Mouse (Mus musculus) neural tube, embryonic 12.5 days (tissue): ENCODE results near the gene Oxld1. TPM values are rescaled to one million over a fixed set of nuclear protein-coding genes. Genes with fewer than 3 reads are reported as not detected.

ENCODE experiments used
- ATAC-seq: fragments of 200-750 bp; cut with Nextera tagmentation; 2 replicates; pipeline ENCODE4 v1.8.0; 2017; ENCODE audit warnings: low read depth, mild to moderate bottlenecking, moderate TSS enrichment, moderate library complexity; ENCODE audit not compliant: low FRiP score
- H3K27ac ChIP-seq: fragments of 300-500 bp; sonication (generic); 2 replicates; pipeline ENCODE4 v1.5.1; 2016
- H3K27me3 ChIP-seq: fragments of 300-500 bp; sonication (generic); replicated peaks from 2 replicates; pipeline ENCODE4 v1.6.1; 2016; ENCODE audit warnings: mild to moderate bottlenecking
- H3K36me3 ChIP-seq: fragments of 300-500 bp; sonication (generic); 2 replicates; pipeline ENCODE4 v1.6.1; 2016; ENCODE audit warnings: mild to moderate bottlenecking
- H3K4me1 ChIP-seq: fragments of 300-500 bp; sonication (generic); 2 replicates; pipeline ENCODE4 v1.6.1; 2016
- H3K4me2 ChIP-seq: fragments of 300-500 bp; sonication (generic); replicated peaks from 2 replicates; pipeline ENCODE4 v1.6.1; 2016; ENCODE audit warnings: mild to moderate bottlenecking
- H3K4me3 ChIP-seq: fragments of 300-500 bp; sonication (generic); 2 replicates; pipeline ENCODE4 v1.5.1; 2016
- H3K9ac ChIP-seq: fragments of 300-500 bp; sonication (generic); 2 replicates; pipeline ENCODE4 v1.6.1; 2016; ENCODE audit warnings: mild to moderate bottlenecking
- H3K9me3 ChIP-seq: fragments of 300-500 bp; sonication (generic); 2 replicates; pipeline ENCODE4 v1.6.1; 2016; ENCODE audit warnings: mild to moderate bottlenecking
- WGBS: fragments of 180-500 bp; shearing (Covaris S2); methylation state at CpG from one replicate; pipeline ENCODE4 v1.1.7; 2016; 5-methylcytosine and 5-hydroxymethylcytosine counted together
- polyA plus RNA-seq: library from polyadenylated mRNA; unstranded; fragments of >200 nt; fragmentation: Nextera tagmentation; extraction: Ambion mirVana; gene quantifications from 2 replicates; pipeline ENCODE4 v1.2.1, GENCODE M21; 2016

Gene Oxld1
- polyA plus RNA-seq = 12.5 and 13.8 TPM in 2 replicates

- H3K9me3 ChIP-seq = no peaks in the 10 kb centered on the region
- peak; percentile 86 for ATAC-seq
- H3K36me3 ChIP-seq = peaks cover 32% of the 10 kb centered on the region
- H3K27ac ChIP-seq = peak within 1 kb of the TSS; percentile 62; the same call in 1 of the 2 replicates
- 5% methylated on average over 62 of the region's 62 CpGs for WGBS
- H3K9ac ChIP-seq = peak within 1 kb of the TSS; percentile 95
- peak within 1 kb of the TSS; percentile 95 for H3K4me2 ChIP-seq
- no peaks in the 10 kb centered on the region for H3K27me3 ChIP-seq
- peaks cover 16% of the 10 kb centered on the region; the same call in 1 of the 2 replicates for H3K4me1 ChIP-seq
- H3K4me3 ChIP-seq = peak within 1 kb of the TSS; percentile 93
Measured at GRCm38 (mm10) chr11:120457772-120458751, at the start of gene Oxld1, which contains the start of gene Ccdc137. TSS of gene Oxld1 (minus strand) at chr11:120458068. TSS of gene Ccdc137 (plus strand) at chr11:120458115.

- no peak overlapping the region for H3K27ac ChIP-seq
- no peak overlapping the region for H3K4me3 ChIP-seq
- no peaks in the 10 kb centered on the region for H3K36me3 ChIP-seq
- ATAC-seq = no peak
- 54% methylated on average over 4 of the region's 4 CpGs for WGBS
- no peak overlapping the region for H3K4me2 ChIP-seq
- H3K9me3 ChIP-seq = no peaks in the 10 kb centered on the region
- peaks cover 6% of the 10 kb centered on the region; the same call in 1 of the 2 replicates for H3K4me1 ChIP-seq
- H3K27me3 ChIP-seq = no peaks in the 10 kb centered on the region
- no peak overlapping the region for H3K9ac ChIP-seq
Measured at GRCm38 (mm10) chr11:120506899-120507298, 49.0 kb upstream of the Oxld1 start.

- Histone ChIP-seq H3K4me3 (no peak overlapping the region), H3K4me1 (peaks cover 4% of the 10 kb centered on the region; the same call in 1 of the 2 replicates), H3K4me2 (no peak overlapping the region), H3K9me3 (no peaks in the 10 kb centered on the region), H3K36me3 (no peaks in the 10 kb centered on the region), H3K27me3 (no peaks in the 10 kb centered on the region), H3K27ac (no peak overlapping the region), H3K9ac (no peak overlapping the region)
- WGBS = 88% methylated on average over 3 of the region's 3 CpGs
- no peak for ATAC-seq
Measured at GRCm38 (mm10) chr11:120505661-120506060, 47.8 kb upstream of the Oxld1 start.

- WGBS = 87% methylated on average over 4 of the region's 4 CpGs
- no peak overlapping the region for H3K9ac ChIP-seq
- H3K36me3 ChIP-seq = peaks cover 27% of the 10 kb centered on the region
- H3K4me3 ChIP-seq = no peak overlapping the region
- no peaks in the 10 kb centered on the region for H3K4me1 ChIP-seq
- no peaks in the 10 kb centered on the region for H3K27me3 ChIP-seq
- H3K27ac ChIP-seq = no peak overlapping the region
- H3K4me2 ChIP-seq = no peak overlapping the region
- no peaks in the 10 kb centered on the region for H3K9me3 ChIP-seq
- ATAC-seq = no peak
Measured at GRCm38 (mm10) chr11:120501701-120502100, 43.8 kb upstream of the Oxld1 start.

GRCm38 (mm10) chr11:120501018-120501417, 43.1 kb upstream of the Oxld1 start:
- H3K27me3 ChIP-seq = no peaks in the 10 kb centered on the region
- no peaks in the 10 kb centered on the region for H3K4me1 ChIP-seq
- no peak overlapping the region for H3K27ac ChIP-seq
- WGBS = 67% methylated on average over 6 of the region's 6 CpGs
- H3K4me3 ChIP-seq = no peak overlapping the region
- H3K9ac ChIP-seq = no peak overlapping the region
- H3K36me3 ChIP-seq = peaks cover 34% of the 10 kb centered on the region
- no peak overlapping the region for H3K4me2 ChIP-seq
- no peak for ATAC-seq
- no peaks in the 10 kb centered on the region for H3K9me3 ChIP-seq

- no peaks in the 10 kb centered on the region for H3K27me3 ChIP-seq
- no peak overlapping the region for H3K4me3 ChIP-seq
- ATAC-seq = no peak
- peaks cover 40% of the 10 kb centered on the region for H3K36me3 ChIP-seq
- no peak overlapping the region for H3K27ac ChIP-seq
- H3K4me2 ChIP-seq = no peak overlapping the region
- no peak overlapping the region for H3K9ac ChIP-seq
- 30% methylated on average over 3 of the region's 3 CpGs for WGBS
- no peaks in the 10 kb centered on the region for H3K4me1 ChIP-seq
- no peaks in the 10 kb centered on the region for H3K9me3 ChIP-seq
Measured at GRCm38 (mm10) chr11:120500357-120500756, 42.5 kb upstream of the Oxld1 start.

GRCm38 (mm10) chr11:120499894-120500293, 42.0 kb upstream of the Oxld1 start:
- no peaks in the 10 kb centered on the region for H3K27me3 ChIP-seq
- no peaks in the 10 kb centered on the region for H3K9me3 ChIP-seq
- no peaks in the 10 kb centered on the region for H3K4me1 ChIP-seq
- no peak for ATAC-seq
- H3K4me3 ChIP-seq = no peak overlapping the region
- H3K27ac ChIP-seq = no peak overlapping the region
- H3K36me3 ChIP-seq = peaks cover 45% of the 10 kb centered on the region
- WGBS = 85% methylated on average over 6 of the region's 6 CpGs
- H3K4me2 ChIP-seq = no peak overlapping the region
- no peak overlapping the region for H3K9ac ChIP-seq

- H3K9me3 ChIP-seq = no peaks in the 10 kb centered on the region
- no peak for ATAC-seq
- peaks cover 47% of the 10 kb centered on the region for H3K36me3 ChIP-seq
- H3K9ac ChIP-seq = no peak overlapping the region
- no peaks in the 10 kb centered on the region for H3K4me1 ChIP-seq
- H3K4me3 ChIP-seq = no peak overlapping the region
- WGBS = 88% methylated on average over 5 of the region's 5 CpGs
- H3K4me2 ChIP-seq = no peak overlapping the region
- H3K27me3 ChIP-seq = no peaks in the 10 kb centered on the region
- H3K27ac ChIP-seq = no peak overlapping the region
Measured at GRCm38 (mm10) chr11:120498891-120499290, 41.0 kb upstream of the Oxld1 start.

- 96% methylated on average over 12 of the region's 12 CpGs for WGBS
- H3K9ac ChIP-seq = no peak overlapping the region
- H3K4me1 ChIP-seq = peaks cover 4% of the 10 kb centered on the region
- peaks cover 47% of the 10 kb centered on the region for H3K36me3 ChIP-seq
- H3K4me2 ChIP-seq = no peak overlapping the region
- H3K27me3 ChIP-seq = no peaks in the 10 kb centered on the region
- ATAC-seq = no peak
- no peak overlapping the region for H3K27ac ChIP-seq
- H3K9me3 ChIP-seq = no peaks in the 10 kb centered on the region
- no peak overlapping the region for H3K4me3 ChIP-seq
Measured at GRCm38 (mm10) chr11:120498226-120498625, 40.4 kb upstream of the Oxld1 start.

- no peak for ATAC-seq
- Histone ChIP-seq H3K27me3 (no peaks in the 10 kb centered on the region), H3K36me3 (peaks cover 47% of the 10 kb centered on the region), H3K9me3 (no peaks in the 10 kb centered on the region), H3K27ac (no peak overlapping the region), H3K4me2 (no peak overlapping the region), H3K4me3 (no peak overlapping the region), H3K4me1 (peaks cover 12% of the 10 kb centered on the region), H3K9ac (no peak overlapping the region)
- 94% methylated on average over 3 of the region's 3 CpGs for WGBS
Measured at GRCm38 (mm10) chr11:120497436-120497835, 39.6 kb upstream of the Oxld1 start.

- Histone ChIP-seq H3K27ac (no peak overlapping the region), H3K4me3 (no peak overlapping the region), H3K9me3 (no peaks in the 10 kb centered on the region), H3K4me2 (peak overlapping the region; percentile 99; the same call in 1 of the 2 replicates), H3K9ac (no peak overlapping the region), H3K36me3 (peaks cover 42% of the 10 kb centered on the region), H3K4me1 (peaks cover 29% of the 10 kb centered on the region), H3K27me3 (no peaks in the 10 kb centered on the region)
- ATAC-seq = no peak
- WGBS = 77% methylated on average over 3 of the region's 3 CpGs
Measured at GRCm38 (mm10) chr11:120493911-120494310, 36.0 kb upstream of the Oxld1 start.

GRCm38 (mm10) chr11:120493351-120493750, 35.5 kb upstream of the Oxld1 start:
- peak overlapping the region; percentile 85 for H3K9ac ChIP-seq
- H3K4me2 ChIP-seq = peak overlapping the region; percentile 99
- WGBS = 68% methylated on average over 3 of the region's 3 CpGs
- H3K36me3 ChIP-seq = peaks cover 42% of the 10 kb centered on the region
- ATAC-seq = no peak
- no peaks in the 10 kb centered on the region for H3K9me3 ChIP-seq
- H3K27me3 ChIP-seq = no peaks in the 10 kb centered on the region
- H3K4me1 ChIP-seq = peaks cover 29% of the 10 kb centered on the region
- peak overlapping the region; percentile 93 for H3K4me3 ChIP-seq
- H3K27ac ChIP-seq = no peak overlapping the region
